Mouse (Mus musculus): ENCODE data around the gene Sh3bgrl3.

Sh3bgrl3 gene

GRCm38 (mm10) chr4:134120916-134121315 is 7.7 kb downstream of the Sh3bgrl3 start:
- POLR2A ChIA-PET, result interaction anchor here in 3 of 4 experiments (0.5 to 20.3 kb wide), 23 partner anchors 2 to 534 kb away, joined by 3 to 285 read pairs (median 4); partner anchors contain the start of genes Sh3bgrl3 (in 2 of the 3), Ubxn11 (in 2 of the 3), Cd52 (in 1 of the 3) and Cep85 (in 1 of the 3)
- CTCF ChIA-PET, result interaction anchor here in 2 of 4 experiments (0.5 to 1.6 kb wide), 9 partner anchors 8 to 130 kb away, joined by 3 to 7 read pairs (median 3); partner anchors contain the start of genes Sh3bgrl3 (in 1 of the 2) and Ubxn11 (in 1 of the 2)

GRCm38 (mm10) chr4:134120192-134120805 is 8.3 kb downstream of the Sh3bgrl3 start:
- ChIA-PET POLR2A (interaction anchor here in 3 of 4 experiments (0.5 to 20.3 kb wide), 29 partner anchors 2 to 1478 kb away, joined by 3 to 285 read pairs (median 4); partner anchors contain the start of genes Sh3bgrl3 (in 3 of the 3), Ubxn11 (in 2 of the 3), Cd52 (in 1 of the 3) and Cep85 (in 1 of the 3)), CTCF (interaction anchor here in 3 of 4 experiments (0.6 to 1.4 kb wide), 11 partner anchors 8 to 1064 kb away, joined by 3 to 6 read pairs (median 4); partner anchors contain the start of genes Sh3bgrl3 (in 2 of the 3) and Ubxn11 (in 1 of the 3))

GRCm38 (mm10) chr4:134119644-134120043 is 8.9 kb downstream of the Sh3bgrl3 start:
- ChIA-PET CTCF (interaction anchor here in 3 of 4 experiments (1.0 to 2.0 kb wide), 7 partner anchors 9 to 273 kb away, joined by 3 to 7 read pairs (median 4); partner anchors contain the start of gene Sh3bgrl3 (in 2 of the 3)), POLR2A (interaction anchor here in 3 of 4 experiments (0.5 to 20.3 kb wide), 16 partner anchors 3 to 1040 kb away, joined by 3 to 285 read pairs (median 8); partner anchors contain the start of genes Sh3bgrl3 (in 3 of the 3), Cep85 (in 1 of the 3) and Ubxn11 (in 1 of the 3))

GRCm38 (mm10) chr4:134119042-134119441 is 9.5 kb downstream of the Sh3bgrl3 start:
- CTCF ChIA-PET, result interaction anchor here in 3 of 4 experiments (0.6 to 2.0 kb wide), 6 partner anchors 9 to 277 kb away, joined by 3 to 8 read pairs (median 4); partner anchors contain the start of genes Pafah2 (in 1 of the 3) and Sh3bgrl3 (in 1 of the 3)

GRCm38 (mm10) chr4:134118126-134118800 is 10.3 kb downstream of the Sh3bgrl3 start:
- CTCF ChIA-PET, result interaction anchor here (0.6 to 2.0 kb wide), 11 partner anchors 10 to 516 kb away, joined by 3 to 8 read pairs (median 3); partner anchors contain the start of genes Cd52 (in 1 of the 4), Pafah2 (in 1 of the 4), Sfn (in 1 of the 4) and Sh3bgrl3 (in 1 of the 4)

More at GRCm38 (mm10) chr4:134119042-134119441, 9.5 kb downstream of the Sh3bgrl3 start:
- POLR2A ChIA-PET, result interaction anchor here (0.5 to 20.3 kb wide), 27 partner anchors 4 to 387 kb away, joined by 3 to 285 read pairs (median 5); partner anchors contain the start of genes Cep85 (in 2 of the 4), Sh3bgrl3 (in 2 of the 4), Ubxn11 (in 2 of the 4) and Cd52 (in 1 of the 4)

GRCm38 (mm10) chr4:134117012-134117411 is 11.6 kb downstream of the Sh3bgrl3 start:
- CTCF ChIA-PET, result interaction anchor here in 2 of 4 experiments (0.6 to 1.2 kb wide), 6 partner anchors 9 to 1819 kb away, joined by 3 to 5 read pairs (median 3); partner anchors contain the start of gene Sfn (in 1 of the 2)
- POLR2A ChIA-PET, result interaction anchor here in 3 of 4 experiments (0.6 to 20.3 kb wide), 30 partner anchors 5 to 512 kb away, joined by 3 to 285 read pairs (median 4); partner anchors contain the start of genes Sh3bgrl3 (in 3 of the 3), Ubxn11 (in 2 of the 3), Cd52 (in 1 of the 3) and Cep85 (in 1 of the 3)

More at GRCm38 (mm10) chr4:134118126-134118800, 10.3 kb downstream of the Sh3bgrl3 start:
- POLR2A ChIA-PET, result interaction anchor here (0.5 to 20.3 kb wide), 42 partner anchors 4 to 1846 kb away, joined by 3 to 285 read pairs (median 4); partner anchors contain the start of genes Sh3bgrl3 (in 3 of the 4), Cep85 (in 2 of the 4), Ubxn11 (in 2 of the 4) and Cd52 (in 1 of the 4)

- POLR2A ChIA-PET, result interaction anchor here in 3 of 4 experiments (0.6 to 20.3 kb wide), 22 partner anchors 5 to 513 kb away, joined by 3 to 285 read pairs (median 6); partner anchors contain the start of genes Sh3bgrl3 (in 2 of the 3), Cd52 (in 1 of the 3), Cep85 (in 1 of the 3) and Ubxn11 (in 1 of the 3)
Measured at GRCm38 (mm10) chr4:134116501-134116900, 12.1 kb downstream of the Sh3bgrl3 start.

GRCm38 (mm10) chr4:134115215-134116144 is 13.1 kb downstream of the Sh3bgrl3 start:
- CTCF ChIA-PET, result interaction anchor here in 3 of 4 experiments (0.5 to 1.6 kb wide), 13 partner anchors 8 to 1582 kb away, joined by 3 to 8 read pairs (median 3); partner anchors contain the start of genes Atpif1 (in 1 of the 3) and Pafah2 (in 1 of the 3)

More at GRCm38 (mm10) chr4:134116501-134116900, 12.1 kb downstream of the Sh3bgrl3 start:
- CTCF ChIA-PET, result interaction anchor here in 2 of 4 experiments (0.6 to 1.4 kb wide), 5 partner anchors 24 to 1818 kb away, joined by 3 to 4 read pairs (median 3); partner anchors contain the start of gene Pafah2 (in 1 of the 2)

GRCm38 (mm10) chr4:134114038-134114437 is 14.6 kb downstream of the Sh3bgrl3 start:
- POLR2A ChIA-PET, result interaction anchor here in 3 of 4 experiments (0.5 to 20.3 kb wide), 18 partner anchors 3 to 214 kb away, joined by 3 to 285 read pairs (median 5); partner anchors contain the start of genes Sh3bgrl3 (in 2 of the 3), Ubxn11 (in 2 of the 3) and Cd52 (in 1 of the 3)
- CTCF ChIA-PET, result interaction anchor here in 2 of 4 experiments (0.7 to 2.6 kb wide), 4 partner anchors 9 to 78 kb away, joined by 3 to 13 read pairs (median 5); no protein-coding TSS in a partner anchor

More at GRCm38 (mm10) chr4:134115215-134116144, 13.1 kb downstream of the Sh3bgrl3 start:
- POLR2A ChIA-PET, result interaction anchor here in 3 of 4 experiments (0.6 to 20.3 kb wide), 31 partner anchors 4 to 1911 kb away, joined by 3 to 285 read pairs (median 4); partner anchors contain the start of genes Ubxn11 (in 3 of the 3), Sh3bgrl3 (in 2 of the 3) and Cep85 (in 1 of the 3)

- CTCF ChIA-PET, result interaction anchor here in 2 of 4 experiments (1.2 to 2.6 kb wide), 4 partner anchors 10 to 78 kb away, joined by 3 to 13 read pairs (median 4); no protein-coding TSS in a partner anchor
- POLR2A ChIA-PET, result interaction anchor here in 3 of 4 experiments (0.5 to 19.9 kb wide), 16 partner anchors 9 to 213 kb away, joined by 3 to 285 read pairs (median 4); partner anchors contain the start of genes Sh3bgrl3 (in 2 of the 3), Cd52 (in 1 of the 3) and Ubxn11 (in 1 of the 3)
Measured at GRCm38 (mm10) chr4:134113356-134113994, 15.1 kb downstream of the Sh3bgrl3 start.

GRCm38 (mm10) chr4:134112403-134112802 is 16.2 kb downstream of the Sh3bgrl3 start:
- CTCF ChIA-PET, result interaction anchor here in 1 of 4 experiments (1.1 to 2.6 kb wide), 5 partner anchors 11 to 77 kb away, joined by 3 to 13 read pairs (median 4); no protein-coding TSS in a partner anchor
- POLR2A ChIA-PET, result interaction anchor here (0.5 to 19.9 kb wide), 7 partner anchors 8 to 536 kb away, joined by 3 to 285 read pairs (median 9); partner anchors contain the start of gene Sh3bgrl3 (in 2 of the 4)

GRCm38 (mm10) chr4:134110653-134111052 is 17.9 kb downstream of the Sh3bgrl3 start:
- POLR2A ChIA-PET, result interaction anchor here in 3 of 4 experiments (0.6 to 19.9 kb wide), 3 partner anchors 12 to 374 kb away, joined by 4 to 285 read pairs (median 284); partner anchors contain the start of gene Sh3bgrl3 (in 2 of the 3)
- CTCF ChIA-PET, result interaction anchor here in 1 of 4 experiments (0.6 kb wide), 1 partner anchor 103 kb away, joined by 4 read pairs; no protein-coding TSS in a partner anchor

GRCm38 (mm10) chr4:134108196-134108595 is 20.4 kb downstream of the Sh3bgrl3 start:
- CTCF ChIA-PET, result interaction anchor here (0.6 to 3.1 kb wide), 18 partner anchors 9 to 267 kb away, joined by 3 to 10 read pairs (median 4); partner anchors contain the start of genes Cep85 (in 1 of the 4) and Sh3bgrl3 (in 1 of the 4)
- POLR2A ChIA-PET, result interaction anchor here in 3 of 4 experiments (0.8 to 19.9 kb wide), 21 partner anchors 8 to 627 kb away, joined by 3 to 285 read pairs (median 5); partner anchors contain the start of genes Sh3bgrl3 (in 2 of the 3) and Cd52 (in 1 of the 3)

GRCm38 (mm10) chr4:134107730-134108129 is 20.9 kb downstream of the Sh3bgrl3 start:
- ChIA-PET POLR2A (interaction anchor here in 3 of 4 experiments (0.8 to 19.9 kb wide), 18 partner anchors 7 to 627 kb away, joined by 3 to 285 read pairs (median 6); partner anchors contain the start of gene Sh3bgrl3 (in 2 of the 3)), CTCF (interaction anchor here (0.5 to 3.1 kb wide), 19 partner anchors 10 to 819 kb away, joined by 3 to 10 read pairs (median 4); partner anchors contain the start of genes Cep85 (in 1 of the 4) and Sh3bgrl3 (in 1 of the 4))
